Mouse (Mus musculus) megakaryocyte, embryonic 14.5 days (primary cell): ENCODE data around the gene Dlg4.

Experiments
- FLI1 ChIP-seq: IDR thresholded peaks from 2 replicates; pipeline ENCODE4 v1.6.1; 2012; ENCODE audit warnings: low read length, inconsistent platforms, mixed read lengths
- GATA1 ChIP-seq: IDR thresholded peaks from 3 replicates; pipeline ENCODE4 v1.6.1; 2012; ENCODE audit warnings: mixed read lengths, low read length, inconsistent platforms, borderline replicate concordance

DNA sequence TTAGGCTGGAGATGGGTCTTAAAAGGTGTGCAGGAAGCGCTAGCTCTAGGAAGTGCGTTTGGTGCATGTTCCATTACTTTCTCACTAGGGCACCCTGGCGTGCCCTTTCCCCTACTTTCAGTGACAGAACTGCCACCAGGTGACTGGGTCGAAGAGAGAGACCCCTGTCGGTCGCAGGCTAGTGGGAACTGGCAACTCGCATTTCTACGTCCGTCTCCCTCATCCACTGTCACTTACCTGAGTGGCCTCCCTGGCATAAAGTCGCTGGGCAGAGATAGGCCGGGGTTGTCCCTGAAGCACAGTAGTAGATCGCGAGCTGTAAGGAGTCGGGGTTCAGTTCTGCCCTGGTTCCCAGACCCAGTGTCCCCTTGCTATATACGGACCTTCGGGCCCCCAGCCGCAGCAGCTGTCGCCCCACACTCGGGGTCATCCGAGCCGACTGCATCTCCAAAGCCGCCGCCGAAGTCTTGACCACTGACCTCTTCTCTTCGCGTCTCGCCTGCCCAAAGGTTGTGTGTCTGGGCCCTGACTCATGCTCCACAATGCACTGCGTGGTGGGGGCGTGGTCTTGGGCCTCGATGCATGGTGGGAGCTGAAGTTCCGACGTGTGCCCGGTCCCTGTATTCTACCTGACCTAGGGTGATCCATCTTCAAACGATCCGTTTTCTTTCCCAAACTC is 1.7 kb upstream of the Dlg4 start, which contains the start of gene Acadvl:
- no peak for TF ChIP-seq GATA1
- no peak for TF ChIP-seq FLI1
